Mouse (Mus musculus): ENCODE data around the gene Eif4a2.

DNA sequence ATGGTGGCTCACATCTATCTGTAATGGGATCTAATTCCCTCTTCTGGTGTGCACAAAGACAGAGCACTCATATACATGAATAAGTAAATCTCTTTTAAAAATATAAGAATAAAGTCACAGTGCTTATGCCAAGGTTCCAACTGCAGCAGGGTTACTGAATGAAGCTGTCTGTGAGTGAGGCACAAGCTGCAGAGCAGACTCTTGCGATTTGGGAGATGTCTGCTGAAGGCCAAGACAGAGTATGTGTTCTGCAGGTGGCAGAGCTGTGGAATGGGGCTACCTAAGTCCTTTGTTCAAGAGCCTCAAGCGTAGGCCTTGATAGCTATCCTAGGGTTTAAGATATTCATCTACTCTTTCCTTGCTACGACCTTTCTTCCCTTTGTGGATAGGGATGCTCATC lies 15.2 kb downstream of the Eif4a2 start:
- no peak for TF ChIP-seq POLR2A (IDR thresholded peaks at IDR 0.05; ENCODE audit: control insufficient read depth, low read depth, low read length)
- no peak for TF ChIP-seq CTCF (IDR thresholded peaks at IDR 0.05; ENCODE audit: control insufficient read depth, insufficient read depth, insufficient replicate concordance, low read depth, low read length)

All from testis, adult 2 months (tissue).